Mouse (Mus musculus) layer of hippocampus, postnatal 25 days (tissue): Measurements from ENCODE around the gene Slc20a1. TPM values are rescaled to one million over a fixed set of nuclear protein-coding genes. Genes with fewer than 3 reads are reported as not detected.
A peak's percentile ranks its signal among the peaks of the same experiment; 100 is the strongest.

Experiments
- DNase-seq, 2 experiments: peaks; one replicate each; pipeline ENCODE4 v3.0.0; 2022; ENCODE audit warnings: mixed read lengths in 2 of 2, low spot score in 1 of 2; ENCODE audit errors: extremely low spot score in 1 of 2
- total RNA-seq, 2 experiments: library from RNA; stranded (reverse); gene quantifications; 2 replicates each; pipeline ENCODE4 v1.2.3; 2021

Slc20a1 gene
- total RNA-seq, 2 experiments from 2014 or later, result 97.2 to 112 TPM

- DNase-seq, result no peak
Measured at GRCm38 (mm10) chr2:129246924-129247323, 48.4 kb downstream of the Slc20a1 start.

- no peak for DNase-seq
Measured at GRCm38 (mm10) chr2:129247707-129248121, 49.1 kb downstream of the Slc20a1 start.

GRCm38 (mm10) chr2:129249321-129249720, 50.8 kb downstream of the Slc20a1 start:
- no peak for DNase-seq

GRCm38 (mm10) chr2:129252836-129253630, 54.5 kb downstream of the Slc20a1 start:
- no peak for DNase-seq

- DNase-seq, result no peak
Measured at GRCm38 (mm10) chr2:129253631-129253970, 55.0 kb downstream of the Slc20a1 start.

- no peak for DNase-seq
Measured at GRCm38 (mm10) chr2:129254076-129254475, 55.5 kb downstream of the Slc20a1 start.

GRCm38 (mm10) chr2:129256006-129256405, 57.4 kb downstream of the Slc20a1 start:
- DNase-seq, result no peak

GRCm38 (mm10) chr2:129258056-129258455, 59.5 kb downstream of the Slc20a1 start:
- DNase-seq, result no peak

- DNase-seq, result peak; percentile 32 to 59
Measured at GRCm38 (mm10) chr2:129258475-129259211, 60.1 kb downstream of the Slc20a1 start.

- no peak for DNase-seq
Measured at GRCm38 (mm10) chr2:129260646-129261045, 62.1 kb downstream of the Slc20a1 start.

Other genes starting within 250 kb of the Slc20a1 start
- 10 to 100 TPM; 14.7 to 17.5 TPM for gene Zc3h6, start 231.4 kb upstream of the Slc20a1 start, total RNA-seq
- gene Gm10762, start 231.0 kb upstream of the Slc20a1 start, total RNA-seq, result 1 to 10 TPM; 6.2 to 7.5 TPM
- gene Vinac1, start 150.6 kb upstream of the Slc20a1 start, total RNA-seq, result not detected
- 10 to 100 TPM; 32.8 to 35.2 TPM for gene Ttl, start 132.8 kb upstream of the Slc20a1 start, total RNA-seq
- 10 to 100 TPM; 14.9 to 15.5 TPM for gene Polr1b, start 97.8 kb upstream of the Slc20a1 start, total RNA-seq
- 10 to 100 TPM; 12.8 to 13.6 TPM for gene Chchd5, start 69.1 kb upstream of the Slc20a1 start, total RNA-seq
- gene Ckap2l, start 98.4 kb downstream of the Slc20a1 start, total RNA-seq, result 1 to 10 TPM in 1 of 2 experiments, under 1 TPM in 1; 0.81 to 1.1 TPM
- gene Il1a, start 111.2 kb downstream of the Slc20a1 start, total RNA-seq, result under 1 TPM; 0.61 to 0.69 TPM
- gene Il1b, start 172.4 kb downstream of the Slc20a1 start, total RNA-seq, result not detected